ENCODE assay signal across 23 mouse cellular contexts in the genomic region with DNA sequence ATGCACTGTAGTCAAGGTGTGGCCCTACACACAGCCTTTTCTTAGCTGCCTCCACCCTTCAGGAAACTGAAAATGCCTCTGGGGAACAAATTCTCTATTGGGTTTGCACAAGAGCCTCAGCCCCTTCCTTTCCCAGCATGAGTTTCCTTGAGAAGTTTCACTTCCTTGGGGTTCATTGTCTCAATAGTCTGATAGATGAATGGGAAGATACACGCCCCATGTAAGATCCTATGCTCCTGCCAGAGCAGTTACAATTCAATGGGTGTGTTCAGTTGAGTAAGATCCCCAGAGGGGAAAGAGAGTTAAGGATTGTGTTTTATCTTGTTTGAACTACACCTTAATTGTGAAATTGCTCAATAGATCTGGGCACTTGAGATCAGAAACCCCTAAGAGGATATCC.
A peak's percentile ranks its signal among the peaks of the same experiment; 100 is the strongest.
DNase-seq lines count a peak whose midpoint lies in the region; ATAC-seq and TF ChIP-seq lines count a peak whose summit lies in the region.
"Had no signal": no experiment of that assay in that cellular context is flagged by ENCODE, and none has a peak within 500 bp of the region (broad histone marks: within the 10 kb centered on the region; RNA-seq: fewer than 3 reads in every experiment).

No protein-coding gene starts in this region.

- H3K4me1 ChIP-seq in lung, postnatal 0 days (ENCODE audit: insufficient read depth, low read depth, low read length) = no peaks in the 10 kb centered on the region
- H3K4me1 ChIP-seq in midbrain, embryonic 10.5 days = no peaks in the 10 kb centered on the region
- H3K4me1 ChIP-seq: limb, embryonic 15.5 days; lung, embryonic 15.5 days had no signal

- intact Hi-C loops in heart, postnatal 14 days (cut with DNase I) = no loop called here

- WGBS in lung, postnatal 0 days = 63% methylated on average over 1 of the region's 1 CpGs
- WGBS in midbrain, embryonic 10.5 days = 44% methylated on average over 1 of the region's 1 CpGs

- H3K4me3 ChIP-seq in lung, postnatal 0 days (ENCODE audit: low read depth, low read length) = no peak overlapping the region
- H3K4me3 ChIP-seq in midbrain, embryonic 10.5 days = no peak overlapping the region
- H3K4me3 ChIP-seq: erythroblast, embryonic 14.5 days; gastrocnemius, adult 2 months; layer of hippocampus, adult 2 months; limb, embryonic 15.5 days; lung, embryonic 15.5 days had no signal

- no peaks in the 10 kb centered on the region for H3K27me3 ChIP-seq in lung, postnatal 0 days (replicated peaks; ENCODE audit: insufficient read depth, low read length)
- H3K27me3 ChIP-seq in midbrain, embryonic 10.5 days (ENCODE audit: low read depth, poor library complexity, severe bottlenecking) = no peaks in the 10 kb centered on the region
- H3K27me3 ChIP-seq: limb, embryonic 15.5 days; lung, embryonic 15.5 days had no signal

- TF ChIP-seq EP300 in lung, postnatal 0 days (IDR thresholded peaks at IDR 0.05) = no peak

- ATAC-seq in lung, postnatal 0 days = no peak
- ATAC-seq in megakaryocyte progenitor cell, adult 5-6 weeks (replicated peaks; ENCODE audit: poor library complexity) = peak; percentile 96
- ATAC-seq: forebrain, embryonic 16.5 days; intestine, embryonic 16.5 days had no signal

- H3K4me2 ChIP-seq in lung, postnatal 0 days (replicated peaks; ENCODE audit: low read depth, low read length) = no peak overlapping the region
- H3K4me2 ChIP-seq: hindbrain, embryonic 14.5 days; limb, embryonic 15.5 days; lung, embryonic 15.5 days had no signal

- no peaks in the 10 kb centered on the region for H3K36me3 ChIP-seq in lung, postnatal 0 days (ENCODE audit: insufficient read depth, low read length)
- H3K36me3 ChIP-seq in midbrain, embryonic 10.5 days = no peaks in the 10 kb centered on the region
- H3K36me3 ChIP-seq: G1E; limb, embryonic 15.5 days; lung, embryonic 15.5 days had no signal

- DNase-seq in heart, adult 9 months (ENCODE audit: low spot score in 2 of 2) = peak; percentile 10 to 53
- DNase-seq in heart, postnatal 14 days = no peak
- peak; percentile 5 for DNase-seq in lung, postnatal 0 days (ENCODE audit: low spot score)
- no peak for DNase-seq in lung, postnatal 4 days
- peak; percentile 33 for DNase-seq in WW6 (ENCODE audit: low read depth, low spot score)
- no peak for DNase-seq in midbrain, embryonic 10.5 days (ENCODE audit: low spot score)
- no peak for DNase-seq in natural killer cell, adult 2 months (ENCODE audit: low spot score in 2 of 2)
- DNase-seq: adrenal gland, postnatal 25 days; B cell, adult 2 months; cerebellum, adult 9-10 months; embryo, embryonic 11 days; gastrocnemius, adult 2 months; midbrain, embryonic 14.5 days; right cerebral cortex, postnatal 14 days had no signal

- no peaks in the 10 kb centered on the region for H3K9me3 ChIP-seq in lung, postnatal 0 days (ENCODE audit: low read length)
- no peaks in the 10 kb centered on the region for H3K9me3 ChIP-seq in midbrain, embryonic 10.5 days (replicated peaks)
- H3K9me3 ChIP-seq: G1E; limb, embryonic 15.5 days; lung, embryonic 15.5 days had no signal

- TF ChIP-seq CTCF in lung, postnatal 0 days (IDR thresholded peaks at IDR 0.05) = no peak

- no peak overlapping the region for H3K27ac ChIP-seq in lung, postnatal 0 days (ENCODE audit: low read length)
- no peak overlapping the region for H3K27ac ChIP-seq in midbrain, embryonic 10.5 days (replicated peaks)
- H3K27ac ChIP-seq: gastrocnemius, adult 2 months; hindbrain, embryonic 14.5 days; layer of hippocampus, adult 2 months; limb, embryonic 15.5 days; lung, embryonic 15.5 days had no signal

- no peak overlapping the region for H3K9ac ChIP-seq in lung, postnatal 0 days (replicated peaks; ENCODE audit: low read depth)
- H3K9ac ChIP-seq: hindbrain, embryonic 14.5 days; limb, embryonic 15.5 days; lung, embryonic 15.5 days had no signal

Comparison
In these comparisons a context has a peak if more than half of its experiments do, and no peak if none do; other contexts are left out.
1. DNase-seq: peak in heart, adult 9 months (2 of 2), lung, postnatal 0 days (single experiment) and WW6 (single experiment); none in heart, postnatal 14 days (0 of 2), lung, postnatal 4 days (0 of 2), midbrain, embryonic 10.5 days (single experiment) and natural killer cell, adult 2 months (0 of 2).